Mouse (Mus musculus) hindbrain, embryonic 12.5 days (tissue): ENCODE data around the gene Ampd2. TPM values are rescaled to one million over a fixed set of nuclear protein-coding genes. Genes with fewer than 3 reads are reported as not detected.

Experiments
- ATAC-seq: fragments of 200-750 bp; cut with Nextera tagmentation; 2 replicates; pipeline ENCODE4 v1.8.0; 2017; ENCODE audit warnings: moderate TSS enrichment; ENCODE audit not compliant: low FRiP score
- H3K27ac ChIP-seq: fragments of 300-500 bp; sonication (generic); 2 replicates; pipeline ENCODE4 v1.5.1; 2016; ENCODE audit warnings: mild to moderate bottlenecking
- H3K27me3 ChIP-seq: fragments of 300-500 bp; sonication (generic); 2 replicates; pipeline ENCODE4 v1.6.1; 2016; ENCODE audit warnings: mild to moderate bottlenecking
- H3K36me3 ChIP-seq: fragments of 300-500 bp; sonication (generic); 2 replicates; pipeline ENCODE4 v1.6.1; 2016; ENCODE audit warnings: mild to moderate bottlenecking
- H3K4me1 ChIP-seq: fragments of 300-500 bp; sonication (generic); 2 replicates; pipeline ENCODE4 v1.6.1; 2016
- H3K4me2 ChIP-seq: fragments of 300-500 bp; sonication (generic); replicated peaks from 2 replicates; pipeline ENCODE4 v1.6.1; 2016; ENCODE audit warnings: mild to moderate bottlenecking
- H3K4me3 ChIP-seq: fragments of 300-500 bp; sonication (generic); 2 replicates; pipeline ENCODE4 v1.5.1; 2016; ENCODE audit warnings: mild to moderate bottlenecking
- H3K9ac ChIP-seq: fragments of 300-500 bp; sonication (generic); 2 replicates; pipeline ENCODE4 v1.6.1; 2016; ENCODE audit warnings: mild to moderate bottlenecking, moderate library complexity
- H3K9me3 ChIP-seq: fragments of 300-500 bp; sonication (generic); replicated peaks from 2 replicates; pipeline ENCODE4 v1.6.1; 2016; ENCODE audit warnings: mild to moderate bottlenecking
- WGBS: fragments of 180-500 bp; shearing (Covaris S2); methylation state at CpG from one replicate; pipeline ENCODE4 v1.1.7; 2016; 5-methylcytosine and 5-hydroxymethylcytosine counted together
- polyA plus RNA-seq: library from polyadenylated mRNA; unstranded; fragments of >200 nt; fragmentation: Nextera tagmentation; extraction: Ambion mirVana; gene quantifications from 2 replicates; pipeline ENCODE4 v1.2.1, GENCODE M21; 2016

Ampd2 gene
- polyA plus RNA-seq, 1 experiment from 2014 or later = 46.5 TPM

DNA sequence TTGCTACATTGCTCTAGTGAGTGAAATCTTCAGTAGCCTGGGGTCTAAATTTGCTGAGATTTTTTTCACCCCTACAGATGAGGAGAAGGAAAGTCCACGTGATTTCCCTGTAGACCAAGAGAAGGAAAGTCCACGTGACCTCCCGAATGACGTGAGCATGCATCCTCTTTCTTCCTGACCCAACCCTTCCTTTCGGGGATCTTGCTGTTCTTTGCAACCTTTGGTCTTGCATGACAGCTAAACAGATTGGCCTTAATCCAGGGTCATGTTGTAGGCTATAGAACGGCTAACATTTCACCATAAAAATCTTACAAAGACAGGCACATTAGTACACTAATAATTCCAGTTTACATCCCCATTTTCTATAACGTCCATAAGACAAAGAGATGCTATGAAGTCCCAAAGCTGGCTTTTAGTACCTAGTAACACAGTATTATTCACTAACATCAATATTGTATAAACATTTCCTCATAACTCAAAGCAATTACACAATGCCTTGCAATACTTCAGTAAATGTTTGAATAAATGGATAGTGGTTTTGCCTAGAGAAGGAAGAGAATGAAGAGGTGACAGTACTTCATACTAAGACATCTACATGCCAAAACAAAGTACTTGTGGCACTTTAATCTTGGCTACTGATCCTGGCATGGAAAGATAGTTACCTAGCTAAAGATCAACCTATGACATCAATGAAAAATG is 27.3 kb upstream of the Ampd2 start:
- 93% methylated on average over 7 of the region's 7 CpGs for WGBS
- H3K9me3 ChIP-seq = no peaks in the 10 kb centered on the region
- ATAC-seq = no peak
- H3K4me3 ChIP-seq = no peak overlapping the region
- H3K4me1 ChIP-seq = no peaks in the 10 kb centered on the region
- H3K27me3 ChIP-seq = no peaks in the 10 kb centered on the region
- H3K4me2 ChIP-seq = no peak overlapping the region
- peaks cover 64% of the 10 kb centered on the region for H3K36me3 ChIP-seq
- H3K9ac ChIP-seq = no peak overlapping the region
- H3K27ac ChIP-seq = no peak overlapping the region

DNA sequence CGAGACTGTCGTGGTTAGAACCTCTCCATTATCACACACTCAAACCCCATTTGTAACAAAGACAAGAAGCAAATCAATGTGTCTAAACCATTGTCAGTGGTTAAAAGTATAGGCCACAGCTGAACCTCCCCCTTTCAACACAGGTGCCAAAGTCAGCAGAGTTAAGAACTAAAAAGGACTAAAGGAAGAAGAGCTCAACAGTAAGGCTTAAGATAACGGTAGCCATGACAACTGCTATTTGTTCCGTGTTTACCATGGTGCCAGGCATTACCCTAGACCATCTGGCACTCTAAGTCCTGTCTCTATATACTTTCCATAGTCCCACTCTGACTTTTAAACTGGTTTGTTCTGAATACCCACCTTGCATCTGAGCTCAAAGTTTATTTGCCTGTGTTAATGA is 26.2 kb upstream of the Ampd2 start:
- H3K4me2 ChIP-seq = no peak overlapping the region
- H3K9ac ChIP-seq = no peak overlapping the region
- H3K27me3 ChIP-seq = no peaks in the 10 kb centered on the region
- H3K27ac ChIP-seq = no peak overlapping the region
- H3K4me1 ChIP-seq = no peaks in the 10 kb centered on the region
- ATAC-seq = no peak
- 89% methylated on average over 4 of the region's 4 CpGs for WGBS
- H3K36me3 ChIP-seq = peaks cover 65% of the 10 kb centered on the region
- H3K4me3 ChIP-seq = no peak overlapping the region
- no peaks in the 10 kb centered on the region for H3K9me3 ChIP-seq

DNA sequence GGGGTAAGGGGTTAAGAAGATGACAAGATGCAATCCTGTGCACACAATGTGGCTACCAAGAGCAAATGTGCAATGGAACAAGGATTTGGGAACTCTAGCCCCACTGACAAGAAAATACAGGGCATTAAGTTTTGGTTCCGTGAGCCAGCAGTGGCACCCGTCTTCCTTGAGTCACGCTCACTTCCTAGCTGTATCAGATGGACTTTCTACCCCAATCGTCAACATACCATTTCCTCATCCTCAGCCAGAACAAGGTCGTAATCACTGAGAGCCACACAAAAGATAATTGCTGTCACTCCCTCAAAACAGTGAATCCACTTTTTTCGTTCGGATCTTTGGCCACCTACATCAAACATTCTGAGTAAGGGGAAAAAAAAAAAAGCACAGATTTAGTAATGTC is 25.8 kb upstream of the Ampd2 start:
- peaks cover 62% of the 10 kb centered on the region for H3K36me3 ChIP-seq
- no peak overlapping the region for H3K9ac ChIP-seq
- no peak overlapping the region for H3K4me3 ChIP-seq
- ATAC-seq = no peak
- no peaks in the 10 kb centered on the region for H3K9me3 ChIP-seq
- no peak overlapping the region for H3K27ac ChIP-seq
- 92% methylated on average over 7 of the region's 7 CpGs for WGBS
- H3K4me1 ChIP-seq = no peaks in the 10 kb centered on the region
- no peaks in the 10 kb centered on the region for H3K27me3 ChIP-seq
- H3K4me2 ChIP-seq = no peak overlapping the region

DNA sequence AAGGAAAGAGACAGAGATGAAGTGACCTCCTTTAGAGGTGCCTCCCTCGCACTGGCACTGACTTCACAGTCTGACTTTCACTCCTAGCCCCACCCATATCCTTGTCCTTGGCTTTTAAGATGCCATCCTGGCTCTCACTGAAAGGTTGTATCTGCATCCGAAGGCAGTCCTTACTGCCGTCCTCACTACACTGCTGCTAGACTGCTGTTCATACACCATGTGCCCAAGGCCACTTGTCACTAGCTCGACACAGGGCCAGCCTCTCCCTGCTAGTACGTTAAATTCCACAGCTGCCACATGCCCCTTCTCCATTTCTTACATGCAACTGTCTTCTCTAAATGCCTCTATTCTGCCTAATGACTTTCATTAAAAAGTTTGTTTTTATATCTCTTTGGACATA is 24.9 kb upstream of the Ampd2 start:
- no peak for ATAC-seq
- 89% methylated on average over 5 of the region's 5 CpGs for WGBS
- H3K36me3 ChIP-seq = peaks cover 62% of the 10 kb centered on the region

DNA sequence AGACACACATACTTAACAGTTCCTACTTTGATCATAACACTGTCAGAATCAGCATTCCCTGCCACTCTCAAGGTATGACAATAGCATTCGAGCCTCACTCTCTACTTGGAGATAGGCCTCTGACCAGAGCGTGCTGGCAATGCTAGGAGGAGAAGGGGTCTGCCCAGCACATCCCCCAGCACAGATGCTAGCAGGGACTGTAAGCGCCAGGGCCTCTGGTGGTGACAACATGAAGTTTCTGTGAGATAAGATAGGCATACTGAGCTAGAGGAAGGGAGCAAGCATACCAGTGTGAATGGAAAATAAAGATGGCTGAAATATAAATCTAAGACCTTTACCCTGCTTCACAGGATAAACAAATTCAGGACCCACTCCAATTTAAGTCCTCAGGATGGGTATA is 18.8 kb upstream of the Ampd2 start:
- Histone ChIP-seq H3K27me3 (no peaks in the 10 kb centered on the region), H3K4me2 (no peak overlapping the region), H3K27ac (no peak overlapping the region), H3K9me3 (no peaks in the 10 kb centered on the region), H3K36me3 (peaks cover 36% of the 10 kb centered on the region), H3K9ac (no peak overlapping the region), H3K4me3 (no peak overlapping the region), H3K4me1 (no peaks in the 10 kb centered on the region)
- WGBS = 95% methylated on average over 3 of the region's 3 CpGs
- ATAC-seq = no peak

More for the DNA sequence above, 24.9 kb upstream of the Ampd2 start:
- Histone ChIP-seq H3K4me2 (no peak overlapping the region), H3K27ac (no peak overlapping the region), H3K4me3 (no peak overlapping the region), H3K9ac (no peak overlapping the region), H3K27me3 (no peaks in the 10 kb centered on the region), H3K9me3 (no peaks in the 10 kb centered on the region), H3K4me1 (no peaks in the 10 kb centered on the region)

DNA sequence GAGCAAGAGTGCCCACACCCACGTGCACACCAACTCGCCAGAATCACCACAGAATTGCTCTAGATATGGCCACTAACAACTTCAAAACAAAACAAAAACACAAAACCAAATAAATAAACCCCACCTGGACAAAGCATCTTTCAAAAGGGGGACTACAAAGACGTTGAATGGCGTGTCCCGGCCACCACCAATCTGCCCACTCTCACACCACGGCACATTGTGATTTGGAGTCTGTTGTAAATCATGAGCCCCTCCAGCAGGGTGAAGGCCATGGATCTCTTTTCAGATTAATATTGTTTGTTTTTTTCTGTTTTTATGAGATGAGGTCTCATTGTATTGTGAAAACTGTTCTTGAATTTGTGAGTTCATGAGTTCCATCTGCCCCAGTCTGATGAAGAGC is 15.6 kb upstream of the Ampd2 start:
- Histone ChIP-seq H3K36me3 (peaks cover 11% of the 10 kb centered on the region), H3K4me1 (no peaks in the 10 kb centered on the region), H3K4me2 (no peak overlapping the region), H3K9ac (no peak overlapping the region), H3K4me3 (no peak overlapping the region), H3K27ac (no peak overlapping the region), H3K9me3 (no peaks in the 10 kb centered on the region), H3K27me3 (no peaks in the 10 kb centered on the region)
- ATAC-seq = no peak
- 84% methylated on average over 6 of the region's 6 CpGs for WGBS

DNA sequence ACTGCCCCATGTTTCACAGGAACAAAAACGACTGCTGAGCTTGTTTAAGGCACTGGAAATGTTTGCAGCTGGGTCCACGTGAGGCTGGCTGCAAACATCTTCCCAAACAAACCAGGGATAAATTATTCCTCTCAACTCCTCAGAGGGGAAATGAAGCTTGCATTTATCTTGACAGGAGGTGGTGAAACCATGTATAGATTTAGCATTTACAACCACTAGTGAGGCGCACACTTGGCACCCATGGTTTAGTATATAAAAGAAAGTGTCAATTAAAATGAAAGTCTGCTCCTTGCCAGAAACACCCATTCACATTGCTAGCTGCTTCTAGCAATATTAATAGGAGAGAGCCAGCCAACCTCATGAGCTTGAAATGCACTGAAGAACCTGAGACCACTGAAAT is 15.1 kb upstream of the Ampd2 start:
- Histone ChIP-seq H3K27me3 (no peaks in the 10 kb centered on the region), H3K4me1 (no peaks in the 10 kb centered on the region), H3K36me3 (peaks cover 10% of the 10 kb centered on the region), H3K4me2 (no peak overlapping the region), H3K27ac (peak overlapping the region; percentile 18; the same call in 1 of the 2 replicates), H3K4me3 (no peak overlapping the region), H3K9ac (no peak overlapping the region), H3K9me3 (no peaks in the 10 kb centered on the region)
- ATAC-seq = no peak
- 45% methylated on average over 3 of the region's 3 CpGs for WGBS

DNA sequence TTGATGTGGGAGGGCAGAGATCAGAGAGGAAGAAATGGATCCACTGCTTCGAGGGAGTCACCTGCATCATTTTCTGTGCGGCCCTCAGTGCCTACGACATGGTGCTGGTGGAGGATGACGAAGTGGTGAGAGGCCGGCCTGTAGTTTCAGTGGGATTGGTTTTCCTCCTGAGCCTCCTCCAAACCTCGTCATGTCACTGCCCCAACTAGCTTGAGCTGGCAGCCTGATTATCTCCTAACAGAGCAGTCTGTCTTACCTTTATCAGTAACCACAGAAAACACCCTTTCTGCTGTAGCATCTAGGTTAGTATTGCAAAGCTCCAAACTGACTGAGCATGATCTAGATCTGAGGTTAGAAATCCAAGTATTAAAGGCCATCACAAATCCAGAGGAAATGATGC is 11.9 kb upstream of the Ampd2 start:
- no peak for ATAC-seq

DNA sequence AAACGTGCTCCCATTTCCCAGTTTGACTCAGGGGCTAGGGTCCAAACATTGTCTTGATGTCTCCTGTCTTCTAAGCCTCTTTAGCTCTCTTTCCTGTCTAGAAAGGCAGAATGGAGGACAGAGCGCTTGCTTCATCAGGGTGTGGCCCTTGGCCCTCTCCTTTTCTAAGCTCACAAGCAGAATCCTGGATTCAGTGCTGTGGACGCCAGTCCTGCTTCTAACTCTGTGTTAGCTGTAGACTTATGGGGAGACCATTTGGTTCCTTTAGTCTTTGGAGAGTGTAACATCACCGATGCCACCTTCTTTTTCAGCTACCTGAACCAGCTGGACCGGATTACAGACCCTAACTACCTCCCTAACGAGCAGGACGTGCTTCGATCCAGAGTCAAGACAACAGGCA is 11.2 kb upstream of the Ampd2 start:
- 89% methylated on average over 8 of the region's 8 CpGs for WGBS
- H3K27ac ChIP-seq = no peak overlapping the region
- H3K4me2 ChIP-seq = no peak overlapping the region
- H3K27me3 ChIP-seq = no peaks in the 10 kb centered on the region
- no peak for ATAC-seq
- H3K9ac ChIP-seq = no peak overlapping the region
- no peaks in the 10 kb centered on the region for H3K4me1 ChIP-seq
- no peaks in the 10 kb centered on the region for H3K9me3 ChIP-seq
- H3K4me3 ChIP-seq = no peak overlapping the region
- no peaks in the 10 kb centered on the region for H3K36me3 ChIP-seq

More for the DNA sequence above, 11.9 kb upstream of the Ampd2 start:
- no peaks in the 10 kb centered on the region for H3K9me3 ChIP-seq
- no peak overlapping the region for H3K9ac ChIP-seq
- H3K27ac ChIP-seq = no peak overlapping the region
- no peaks in the 10 kb centered on the region for H3K4me1 ChIP-seq
- no peak overlapping the region for H3K4me3 ChIP-seq
- no peak overlapping the region for H3K4me2 ChIP-seq
- 87% methylated on average over 6 of the region's 6 CpGs for WGBS
- no peaks in the 10 kb centered on the region for H3K27me3 ChIP-seq
- H3K36me3 ChIP-seq = no peaks in the 10 kb centered on the region

DNA sequence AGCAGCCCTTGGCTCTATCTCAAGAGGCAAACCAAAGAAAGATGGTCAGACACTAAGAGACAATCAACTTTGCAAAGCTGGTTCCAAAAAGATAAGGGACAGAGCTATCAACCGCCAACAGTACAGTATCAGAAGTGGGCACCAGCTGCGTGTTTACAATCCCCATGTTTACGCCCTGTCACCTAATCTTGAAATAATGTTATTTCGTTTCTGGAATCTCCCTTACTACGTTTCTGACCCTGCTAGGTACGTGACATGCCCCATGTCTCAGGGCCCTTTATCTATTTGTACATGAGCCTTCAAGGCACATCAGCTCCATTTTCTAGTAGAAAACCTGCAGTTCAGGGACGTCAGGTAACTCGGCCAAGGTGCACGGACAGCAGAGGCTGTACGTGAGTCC is 10.3 kb upstream of the Ampd2 start:
- WGBS = 91% methylated on average over 10 of the region's 10 CpGs
- Histone ChIP-seq H3K4me3 (no peak overlapping the region), H3K36me3 (no peaks in the 10 kb centered on the region), H3K4me2 (no peak overlapping the region), H3K4me1 (no peaks in the 10 kb centered on the region), H3K9ac (no peak overlapping the region), H3K27me3 (no peaks in the 10 kb centered on the region), H3K9me3 (no peaks in the 10 kb centered on the region), H3K27ac (no peak overlapping the region)
- ATAC-seq = no peak

DNA sequence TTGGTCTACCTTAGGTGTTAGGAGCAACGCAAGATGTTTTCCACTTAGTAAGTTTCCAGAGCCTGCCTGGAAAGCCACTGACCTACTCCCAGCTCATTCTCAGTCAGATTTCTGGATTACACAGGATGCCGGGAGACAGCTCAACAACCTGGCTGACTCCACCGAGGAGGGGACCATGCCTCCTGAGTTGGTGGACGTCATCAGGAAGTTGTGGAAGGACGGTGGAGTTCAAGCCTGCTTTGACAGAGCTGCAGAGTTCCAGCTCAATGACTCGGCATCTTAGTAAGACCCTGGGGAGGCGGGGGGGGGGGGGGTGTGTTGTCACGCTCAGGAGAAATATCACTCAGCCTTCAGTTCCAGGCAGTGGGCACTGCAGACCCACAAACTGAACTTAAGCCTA is 9.8 kb upstream of the Ampd2 start:
- ATAC-seq = no peak
- WGBS = 80% methylated on average over 8 of the region's 8 CpGs
- H3K4me1 ChIP-seq = no peaks in the 10 kb centered on the region
- no peak overlapping the region for H3K4me3 ChIP-seq
- no peaks in the 10 kb centered on the region for H3K27me3 ChIP-seq
- H3K9ac ChIP-seq = no peak overlapping the region
- H3K27ac ChIP-seq = no peak overlapping the region
- no peak overlapping the region for H3K4me2 ChIP-seq
- H3K36me3 ChIP-seq = no peaks in the 10 kb centered on the region
- H3K9me3 ChIP-seq = no peaks in the 10 kb centered on the region

DNA sequence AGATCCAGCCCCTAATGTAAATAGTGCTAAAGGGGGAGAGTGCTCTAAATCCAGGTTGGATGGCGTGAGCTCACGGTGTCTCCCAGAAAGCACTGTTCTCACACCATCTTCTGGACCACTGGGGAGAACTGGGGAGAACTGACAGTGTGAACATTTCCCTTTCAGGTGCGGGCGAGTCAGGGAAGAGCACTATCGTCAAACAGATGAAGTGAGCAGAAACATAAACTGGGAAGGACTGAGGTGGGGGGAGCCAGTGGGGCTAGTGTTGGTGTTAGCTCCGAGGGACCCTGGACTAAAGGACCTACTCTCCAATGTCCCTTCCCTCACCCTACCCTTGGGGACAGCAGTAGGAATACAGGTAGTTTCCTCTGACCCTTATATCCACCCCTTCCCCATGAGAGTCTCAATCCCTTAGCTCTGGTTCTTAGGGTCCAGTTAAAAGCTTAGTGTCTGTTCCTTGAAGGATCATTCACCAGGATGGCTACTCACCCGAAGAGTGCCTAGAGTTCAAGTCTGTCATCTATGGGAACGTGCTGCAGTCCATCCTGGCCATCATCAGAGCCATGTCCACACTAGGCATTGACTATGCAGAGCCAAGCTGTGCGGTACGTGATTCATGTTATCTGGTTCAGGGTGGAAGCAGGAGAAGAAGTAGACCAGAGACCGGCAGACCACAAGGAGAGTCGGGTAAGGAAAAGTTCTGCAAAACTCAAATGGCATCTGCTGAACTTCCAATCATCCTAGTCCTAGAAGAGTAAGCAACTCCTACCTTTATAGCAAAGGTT is 8.7 kb upstream of the Ampd2 start:
- Histone ChIP-seq H3K36me3 (no peaks in the 10 kb centered on the region), H3K4me2 (no peak overlapping the region), H3K4me3 (no peak overlapping the region), H3K9me3 (no peaks in the 10 kb centered on the region), H3K27me3 (no peaks in the 10 kb centered on the region), H3K9ac (no peak overlapping the region), H3K4me1 (no peaks in the 10 kb centered on the region; the same call in 1 of the 2 replicates), H3K27ac (no peak overlapping the region)
- WGBS = 91% methylated on average over 12 of the region's 12 CpGs
- no peak for ATAC-seq

DNA sequence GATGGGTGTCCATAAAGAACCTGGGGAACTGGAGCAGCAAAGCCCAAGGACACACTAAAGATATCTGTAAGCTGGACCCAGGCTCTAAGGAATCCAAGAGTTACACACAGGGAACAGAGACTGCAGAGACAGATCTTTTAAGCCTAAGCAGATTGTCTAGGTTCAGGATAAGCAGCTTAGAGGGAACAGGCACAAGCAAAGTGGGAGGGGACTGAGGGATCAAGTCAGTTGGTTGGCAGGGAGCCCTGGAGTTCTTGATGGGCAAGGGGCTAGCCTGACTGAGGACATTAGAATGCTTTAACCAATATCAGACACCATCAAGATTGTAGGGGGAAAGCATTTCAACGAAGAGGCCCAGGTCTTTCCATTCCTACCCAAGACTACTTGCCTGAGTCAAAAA is 7.7 kb upstream of the Ampd2 start:
- no peaks in the 10 kb centered on the region for H3K27me3 ChIP-seq
- H3K36me3 ChIP-seq = no peaks in the 10 kb centered on the region
- no peak for ATAC-seq
- no peak overlapping the region for H3K27ac ChIP-seq
- H3K4me2 ChIP-seq = no peak overlapping the region
- 94% methylated on average over 1 of the region's 1 CpGs for WGBS
- H3K4me3 ChIP-seq = no peak overlapping the region
- H3K9me3 ChIP-seq = no peaks in the 10 kb centered on the region
- H3K4me1 ChIP-seq = peaks cover 4% of the 10 kb centered on the region
- no peak overlapping the region for H3K9ac ChIP-seq
